Mouse (Mus musculus) embryonic facial prominence, embryonic 15.5 days (tissue): ENCODE measurements at regions not wholly inside any gene's neighbourhood (a gene's known extent, or its start where the extent isn't known, plus 50 kb on each side); places are given as distances from the start of the nearest gene placed in this dataset.

Experiments
- ATAC-seq: fragments of 200-750 bp; cut with Nextera tagmentation; 2 replicates; pipeline ENCODE4 v1.8.0; 2017; ENCODE audit warnings: low read depth, moderate TSS enrichment; ENCODE audit not compliant: insufficient number of reproducible peaks, low FRiP score, low TSS enrichment
- H3K27ac ChIP-seq: fragments of 300-500 bp; sonication (generic); replicated peaks from 2 replicates; pipeline ENCODE4 v1.5.1; 2015; ENCODE audit warnings: mild to moderate bottlenecking, inconsistent platforms
- H3K27me3 ChIP-seq: fragments of 300-500 bp; sonication (generic); 2 replicates; pipeline ENCODE4 v1.6.1; 2015; ENCODE audit warnings: inconsistent platforms
- H3K36me3 ChIP-seq: fragments of 300-500 bp; sonication (generic); 2 replicates; pipeline ENCODE4 v1.6.1; 2015; ENCODE audit warnings: mild to moderate bottlenecking, inconsistent platforms
- H3K4me1 ChIP-seq: fragments of 300-500 bp; sonication (generic); 2 replicates; pipeline ENCODE4 v1.6.1; 2015; ENCODE audit warnings: inconsistent platforms
- H3K4me2 ChIP-seq: fragments of 300-500 bp; sonication (generic); replicated peaks from 2 replicates; pipeline ENCODE4 v1.6.1; 2015; ENCODE audit warnings: mild to moderate bottlenecking, inconsistent platforms
- H3K4me3 ChIP-seq: fragments of 300-500 bp; sonication (generic); replicated peaks from 2 replicates; pipeline ENCODE4 v1.5.1; 2015; ENCODE audit warnings: mild to moderate bottlenecking, inconsistent platforms
- H3K9ac ChIP-seq: fragments of 300-500 bp; sonication (generic); 2 replicates; pipeline ENCODE4 v1.6.1; 2015; ENCODE audit warnings: inconsistent platforms
- H3K9me3 ChIP-seq: fragments of 300-500 bp; sonication (generic); replicated peaks from 2 replicates; pipeline ENCODE4 v1.6.1; 2016; ENCODE audit warnings: inconsistent platforms
- WGBS: fragments of 180-500 bp; shearing (Covaris S2); methylation state at CpG from one replicate; pipeline ENCODE4 v1.1.7; 2015; 5-methylcytosine and 5-hydroxymethylcytosine counted together

- no peak for ATAC-seq
- no peaks in the 10 kb centered on the region for H3K9me3 ChIP-seq
- H3K36me3 ChIP-seq: no peaks in the 10 kb centered on the region
- H3K4me3 ChIP-seq: no peak overlapping the region
- H3K27me3 ChIP-seq: peaks cover 5% of the 10 kb centered on the region; the same call in 1 of the 2 replicates
- no peak overlapping the region for H3K9ac ChIP-seq
- no peak overlapping the region for H3K27ac ChIP-seq
- WGBS: 70% methylated on average over 15 of the region's 15 CpGs
- H3K4me1 ChIP-seq: no peaks in the 10 kb centered on the region
- H3K4me2 ChIP-seq: no peak overlapping the region
Observed at GRCm38 (mm10) chr9:46684113-46684850, 314.3 kb upstream of the Gm4791 start.

GRCm38 (mm10) chr9:46672050-46672449 is 326.5 kb upstream of the Gm4791 start:
- ATAC-seq: no peak
- no peak overlapping the region for H3K4me3 ChIP-seq
- H3K4me2 ChIP-seq: no peak overlapping the region
- no peaks in the 10 kb centered on the region for H3K27me3 ChIP-seq
- 29% methylated on average over 3 of the region's 3 CpGs for WGBS
- no peaks in the 10 kb centered on the region for H3K36me3 ChIP-seq
- no peaks in the 10 kb centered on the region for H3K9me3 ChIP-seq
- no peak overlapping the region for H3K27ac ChIP-seq
- no peak overlapping the region for H3K9ac ChIP-seq
- no peaks in the 10 kb centered on the region for H3K4me1 ChIP-seq

DNA sequence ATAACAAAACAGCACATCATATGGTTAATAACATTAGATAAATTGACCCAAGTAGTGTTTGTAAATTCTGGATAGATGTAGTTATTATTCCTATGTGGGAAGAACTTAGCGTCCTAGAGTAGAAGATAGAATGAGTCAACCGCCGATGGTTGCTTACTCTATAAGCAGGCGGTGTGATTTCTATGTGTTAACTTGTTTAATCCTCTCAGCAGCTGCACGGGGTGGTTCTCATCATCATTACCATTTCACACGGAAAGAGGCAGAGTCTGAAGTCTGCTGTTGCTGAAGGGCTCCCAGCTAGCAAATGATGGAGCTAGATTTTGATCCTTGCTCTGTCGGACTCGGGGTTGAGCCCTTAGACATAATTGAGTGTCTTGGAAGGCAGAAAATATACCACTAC is 334.6 kb upstream of the 4931429L15Rik start:
- H3K27ac ChIP-seq: no peak overlapping the region
- WGBS: 87% methylated on average over 8 of the region's 8 CpGs

GRCm38 (mm10) chr9:46647238-46647922 is 327.6 kb upstream of the 4931429L15Rik start:
- Histone ChIP-seq H3K4me3 (no peak overlapping the region), H3K9me3 (no peaks in the 10 kb centered on the region), H3K4me2 (no peak overlapping the region), H3K36me3 (no peaks in the 10 kb centered on the region), H3K27ac (no peak overlapping the region), H3K27me3 (no peaks in the 10 kb centered on the region), H3K9ac (no peak overlapping the region), H3K4me1 (0 out of 2 replicates have a peak, but pooled peaks cover 3% of the 10 kb centered on the region)
- no peak for ATAC-seq
- 49% methylated on average over 9 of the region's 9 CpGs for WGBS

More for the DNA sequence above, 334.6 kb upstream of the 4931429L15Rik start:
- ATAC-seq: no peak
- no peak overlapping the region for H3K9ac ChIP-seq
- no peak overlapping the region for H3K4me3 ChIP-seq
- H3K9me3 ChIP-seq: no peaks in the 10 kb centered on the region
- H3K36me3 ChIP-seq: no peaks in the 10 kb centered on the region
- no peaks in the 10 kb centered on the region for H3K4me1 ChIP-seq
- no peaks in the 10 kb centered on the region for H3K27me3 ChIP-seq
- no peak overlapping the region for H3K4me2 ChIP-seq

DNA sequence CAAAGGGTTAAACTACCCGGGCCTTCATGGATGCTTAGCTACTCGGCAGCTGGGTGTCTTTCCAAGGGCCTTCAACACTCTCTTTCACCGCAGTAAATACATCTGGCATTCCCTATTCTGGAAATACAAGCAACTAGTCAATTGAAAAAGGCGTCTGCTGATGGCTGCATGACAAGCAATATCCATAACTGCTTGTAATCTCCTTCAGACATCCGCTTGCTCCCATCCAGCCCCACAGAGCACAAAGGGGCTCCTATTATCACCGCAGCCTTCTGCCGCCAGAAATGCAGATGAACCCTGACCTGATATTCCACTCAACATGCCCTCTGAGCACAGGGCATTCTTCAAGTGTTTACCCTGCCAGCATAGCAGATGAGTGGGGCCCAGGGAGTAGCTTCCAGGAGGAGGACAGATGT is 325.7 kb upstream of the 4931429L15Rik start:
- H3K27me3 ChIP-seq: no peaks in the 10 kb centered on the region
- no peak overlapping the region for H3K4me2 ChIP-seq
- no peak overlapping the region for H3K27ac ChIP-seq
- H3K4me3 ChIP-seq: no peak overlapping the region
- no peaks in the 10 kb centered on the region for H3K36me3 ChIP-seq
- no peak overlapping the region for H3K9ac ChIP-seq
- 0 out of 2 replicates have a peak, but pooled peaks cover 3% of the 10 kb centered on the region for H3K4me1 ChIP-seq
- ATAC-seq: no peak
- WGBS: 19% methylated on average over 7 of the region's 7 CpGs
- no peaks in the 10 kb centered on the region for H3K9me3 ChIP-seq

- no peak for ATAC-seq
- Histone ChIP-seq H3K4me2 (no peak overlapping the region), H3K4me3 (no peak overlapping the region), H3K9ac (no peak overlapping the region), H3K27me3 (no peaks in the 10 kb centered on the region), H3K4me1 (0 out of 2 replicates have a peak, but pooled peaks cover 3% of the 10 kb centered on the region), H3K27ac (no peak overlapping the region), H3K36me3 (no peaks in the 10 kb centered on the region), H3K9me3 (no peaks in the 10 kb centered on the region)
- 61% methylated on average over 3 of the region's 3 CpGs for WGBS
Observed at GRCm38 (mm10) chr9:46643551-46643950, 323.8 kb upstream of the 4931429L15Rik start.

DNA sequence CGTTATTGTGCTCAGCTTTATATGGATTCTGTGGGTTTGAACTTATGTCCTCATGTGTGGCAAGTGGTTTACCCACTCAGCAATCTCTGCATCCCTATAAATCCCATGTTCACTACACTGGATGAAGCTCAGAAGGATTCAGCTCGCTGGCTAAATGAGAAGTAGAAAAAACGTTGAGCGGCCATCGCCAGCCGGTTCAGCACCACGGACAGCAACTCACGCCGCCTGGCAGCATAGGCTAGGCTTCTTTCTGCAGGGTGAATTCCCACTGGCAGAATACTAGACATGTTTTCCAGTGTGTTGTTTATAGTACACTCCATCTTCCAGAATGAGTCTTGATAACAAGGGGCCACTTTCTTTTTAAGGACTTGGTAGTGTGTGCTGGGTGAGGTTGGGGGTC is 322.9 kb upstream of the 4931429L15Rik start:
- H3K27me3 ChIP-seq: no peaks in the 10 kb centered on the region
- 0 out of 2 replicates have a peak, but pooled peaks cover 3% of the 10 kb centered on the region for H3K4me1 ChIP-seq
- H3K4me3 ChIP-seq: no peak overlapping the region
- 4% methylated on average over 9 of the region's 9 CpGs for WGBS
- ATAC-seq: no peak
- no peak overlapping the region for H3K27ac ChIP-seq
- H3K9me3 ChIP-seq: no peaks in the 10 kb centered on the region
- H3K36me3 ChIP-seq: no peaks in the 10 kb centered on the region
- H3K4me2 ChIP-seq: no peak overlapping the region
- H3K9ac ChIP-seq: no peak overlapping the region

- H3K36me3 ChIP-seq: no peaks in the 10 kb centered on the region
- H3K9me3 ChIP-seq: no peaks in the 10 kb centered on the region
- no peak overlapping the region for H3K4me3 ChIP-seq
- no peak overlapping the region for H3K27ac ChIP-seq
- no peak overlapping the region for H3K4me2 ChIP-seq
- no peaks in the 10 kb centered on the region for H3K27me3 ChIP-seq
- H3K9ac ChIP-seq: no peak overlapping the region
- ATAC-seq: no peak
- no peaks in the 10 kb centered on the region for H3K4me1 ChIP-seq
- WGBS: 56% methylated on average over 8 of the region's 8 CpGs
Observed at GRCm38 (mm10) chr9:46636261-46637010, 316.6 kb upstream of the 4931429L15Rik start.

DNA sequence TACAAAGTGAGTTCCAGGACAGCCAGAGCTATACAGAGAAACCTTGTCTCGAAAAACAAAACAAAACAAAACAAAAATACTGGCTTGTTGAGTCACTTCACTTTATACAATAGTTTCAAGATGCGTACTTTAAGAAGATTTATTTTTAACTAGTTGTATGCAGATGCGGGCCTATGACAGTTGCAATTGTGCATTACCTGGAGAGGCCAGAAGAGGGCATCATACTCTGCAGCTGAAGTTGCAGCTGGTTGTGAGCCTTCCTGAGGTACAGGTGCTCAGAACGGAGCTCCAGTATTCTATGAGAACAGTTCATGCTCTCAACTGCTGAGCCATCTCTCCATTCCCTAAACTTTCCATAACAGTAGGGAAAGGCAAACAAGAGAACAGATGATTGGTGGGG is 314.2 kb upstream of the 4931429L15Rik start:
- Histone ChIP-seq H3K36me3 (no peaks in the 10 kb centered on the region), H3K4me1 (no peaks in the 10 kb centered on the region), H3K27me3 (no peaks in the 10 kb centered on the region), H3K4me3 (no peak overlapping the region), H3K4me2 (no peak overlapping the region), H3K27ac (no peak overlapping the region), H3K9ac (no peak overlapping the region), H3K9me3 (no peaks in the 10 kb centered on the region)
- ATAC-seq: no peak
- 76% methylated on average over 4 of the region's 4 CpGs for WGBS

DNA sequence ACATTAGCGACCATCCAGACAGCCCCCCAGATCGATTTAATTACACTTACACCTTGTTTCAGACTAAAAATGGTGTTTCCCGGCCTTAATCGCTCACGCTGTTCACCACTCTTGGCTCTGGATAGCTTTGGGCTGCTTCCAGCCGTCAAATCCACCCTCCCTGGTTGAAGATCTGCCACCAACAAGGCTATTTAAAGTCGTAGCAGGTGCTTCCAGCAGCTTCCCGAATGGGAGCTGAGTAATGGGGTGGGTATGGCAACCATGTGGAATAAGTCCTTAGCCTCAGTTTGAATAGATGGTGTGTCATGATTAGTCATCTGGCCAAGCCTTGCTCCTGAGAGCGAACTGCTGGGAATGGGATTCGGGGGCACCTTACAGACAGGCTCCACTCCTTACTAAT is 312.8 kb upstream of the 4931429L15Rik start:
- no peaks in the 10 kb centered on the region for H3K4me1 ChIP-seq
- no peak overlapping the region for H3K4me3 ChIP-seq
- no peaks in the 10 kb centered on the region for H3K36me3 ChIP-seq
- H3K27me3 ChIP-seq: no peaks in the 10 kb centered on the region
- no peak for ATAC-seq
- H3K27ac ChIP-seq: no peak overlapping the region
- no peak overlapping the region for H3K9ac ChIP-seq
- WGBS: 77% methylated on average over 10 of the region's 10 CpGs
- H3K9me3 ChIP-seq: no peaks in the 10 kb centered on the region
- no peak overlapping the region for H3K4me2 ChIP-seq

GRCm38 (mm10) chr9:46622255-46622654 is 302.5 kb upstream of the 4931429L15Rik start:
- Histone ChIP-seq H3K27me3 (no peaks in the 10 kb centered on the region), H3K4me3 (no peak overlapping the region), H3K4me2 (no peak overlapping the region), H3K9me3 (no peaks in the 10 kb centered on the region), H3K4me1 (no peaks in the 10 kb centered on the region), H3K9ac (no peak overlapping the region), H3K27ac (no peak overlapping the region), H3K36me3 (no peaks in the 10 kb centered on the region)
- no peak for ATAC-seq
- WGBS: 57% methylated on average over 2 of the region's 2 CpGs
